Mouse (Mus musculus) neural tube, embryonic 12.5 days (tissue): ENCODE data around the gene Usp40. TPM values are rescaled to one million over a fixed set of nuclear protein-coding genes. Genes with fewer than 3 reads are reported as not detected.

Experiments
- ATAC-seq: fragments of 200-750 bp; cut with Nextera tagmentation; 2 replicates; pipeline ENCODE4 v1.8.0; 2017; ENCODE audit warnings: low read depth, mild to moderate bottlenecking, moderate TSS enrichment, moderate library complexity; ENCODE audit not compliant: low FRiP score
- H3K27ac ChIP-seq: fragments of 300-500 bp; sonication (generic); 2 replicates; pipeline ENCODE4 v1.5.1; 2016
- H3K27me3 ChIP-seq: fragments of 300-500 bp; sonication (generic); replicated peaks from 2 replicates; pipeline ENCODE4 v1.6.1; 2016; ENCODE audit warnings: mild to moderate bottlenecking
- H3K36me3 ChIP-seq: fragments of 300-500 bp; sonication (generic); 2 replicates; pipeline ENCODE4 v1.6.1; 2016; ENCODE audit warnings: mild to moderate bottlenecking
- H3K4me1 ChIP-seq: fragments of 300-500 bp; sonication (generic); 2 replicates; pipeline ENCODE4 v1.6.1; 2016
- H3K4me2 ChIP-seq: fragments of 300-500 bp; sonication (generic); replicated peaks from 2 replicates; pipeline ENCODE4 v1.6.1; 2016; ENCODE audit warnings: mild to moderate bottlenecking
- H3K4me3 ChIP-seq: fragments of 300-500 bp; sonication (generic); 2 replicates; pipeline ENCODE4 v1.5.1; 2016
- H3K9ac ChIP-seq: fragments of 300-500 bp; sonication (generic); 2 replicates; pipeline ENCODE4 v1.6.1; 2016; ENCODE audit warnings: mild to moderate bottlenecking
- H3K9me3 ChIP-seq: fragments of 300-500 bp; sonication (generic); 2 replicates; pipeline ENCODE4 v1.6.1; 2016; ENCODE audit warnings: mild to moderate bottlenecking
- WGBS: fragments of 180-500 bp; shearing (Covaris S2); methylation state at CpG from one replicate; pipeline ENCODE4 v1.1.7; 2016; 5-methylcytosine and 5-hydroxymethylcytosine counted together
- microRNA-seq: library from miRNA; unstranded; fragments of <30 nt; microRNA quantifications from one replicate; pipeline ENCODE4, GENCODE M21; 2017
- polyA plus RNA-seq: library from polyadenylated mRNA; unstranded; fragments of >200 nt; fragmentation: Nextera tagmentation; extraction: Ambion mirVana; gene quantifications from 2 replicates; pipeline ENCODE4 v1.2.1, GENCODE M21; 2016

Gene Usp40
- polyA plus RNA-seq, 1 experiment from 2014 or later = 29.3 TPM

- no peak for ATAC-seq
- H3K9ac ChIP-seq = no peak overlapping the region
- no peaks in the 10 kb centered on the region for H3K9me3 ChIP-seq
- H3K4me2 ChIP-seq = no peak overlapping the region
- H3K36me3 ChIP-seq = 0 out of 2 replicates have a peak, but pooled peaks cover 4% of the 10 kb centered on the region
- no peak overlapping the region for H3K4me3 ChIP-seq
- no peaks in the 10 kb centered on the region for H3K27me3 ChIP-seq
- H3K27ac ChIP-seq = no peak overlapping the region
- no peaks in the 10 kb centered on the region for H3K4me1 ChIP-seq
Measured at GRCm38 (mm10) chr1:87909565-87909964, 98.8 kb downstream of the Usp40 start.

GRCm38 (mm10) chr1:87908736-87909135, 99.6 kb downstream of the Usp40 start:
- H3K9ac ChIP-seq = no peak overlapping the region
- H3K4me3 ChIP-seq = no peak overlapping the region
- ATAC-seq = no peak
- H3K9me3 ChIP-seq = no peaks in the 10 kb centered on the region
- no peaks in the 10 kb centered on the region for H3K4me1 ChIP-seq
- no peak overlapping the region for H3K27ac ChIP-seq
- H3K36me3 ChIP-seq = 0 out of 2 replicates have a peak, but pooled peaks cover 4% of the 10 kb centered on the region
- WGBS = 73% methylated on average over 3 of the region's 3 CpGs
- H3K4me2 ChIP-seq = no peak overlapping the region
- no peaks in the 10 kb centered on the region for H3K27me3 ChIP-seq

GRCm38 (mm10) chr1:87908006-87908405, 100.3 kb downstream of the Usp40 start:
- Histone ChIP-seq H3K4me1 (no peaks in the 10 kb centered on the region), H3K4me3 (no peak overlapping the region), H3K9me3 (no peaks in the 10 kb centered on the region), H3K36me3 (0 out of 2 replicates have a peak, but pooled peaks cover 4% of the 10 kb centered on the region), H3K27me3 (no peaks in the 10 kb centered on the region), H3K27ac (no peak overlapping the region), H3K9ac (no peak overlapping the region), H3K4me2 (no peak overlapping the region)
- ATAC-seq = no peak
- WGBS = 90% methylated on average over 2 of the region's 2 CpGs

- Histone ChIP-seq H3K4me2 (no peak overlapping the region), H3K4me3 (no peak overlapping the region), H3K36me3 (peaks cover 4% of the 10 kb centered on the region; the same call in 1 of the 2 replicates), H3K9me3 (no peaks in the 10 kb centered on the region), H3K27ac (no peak overlapping the region), H3K4me1 (no peaks in the 10 kb centered on the region), H3K27me3 (no peaks in the 10 kb centered on the region), H3K9ac (no peak overlapping the region)
- 90% methylated on average over 5 of the region's 5 CpGs for WGBS
- no peak for ATAC-seq
Measured at GRCm38 (mm10) chr1:87906361-87906956, 101.9 kb downstream of the Usp40 start.

- no peak for ATAC-seq
- Histone ChIP-seq H3K9me3 (no peaks in the 10 kb centered on the region), H3K4me2 (no peak overlapping the region), H3K27me3 (no peaks in the 10 kb centered on the region), H3K4me3 (no peak overlapping the region), H3K27ac (no peak overlapping the region), H3K9ac (no peak overlapping the region), H3K36me3 (no peaks in the 10 kb centered on the region; the same call in 1 of the 2 replicates), H3K4me1 (no peaks in the 10 kb centered on the region)
Measured at GRCm38 (mm10) chr1:87902186-87902585, 106.2 kb downstream of the Usp40 start.

DNA sequence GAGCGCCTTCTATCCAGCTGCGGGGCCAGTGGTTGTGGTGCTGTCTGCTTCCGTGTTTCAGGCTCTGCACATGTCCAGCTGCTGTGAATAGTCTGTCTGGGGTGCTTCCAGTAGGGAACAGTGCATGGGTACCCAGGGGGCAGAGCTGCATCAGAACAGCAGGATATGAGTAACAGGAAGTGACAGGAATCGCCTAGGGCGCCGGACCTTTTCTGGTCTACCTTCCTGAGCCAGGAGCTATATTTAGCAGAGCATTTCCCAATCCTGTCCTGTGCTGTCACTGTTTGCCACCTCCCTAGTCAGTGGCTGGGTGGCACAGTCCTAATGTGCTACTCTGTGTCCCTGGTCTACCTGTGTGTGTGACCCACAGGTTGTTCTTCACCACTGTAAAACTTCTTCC, 107.4 kb downstream of the Usp40 start:
- no peak overlapping the region for H3K4me2 ChIP-seq
- 95% methylated on average over 6 of the region's 6 CpGs for WGBS
- ATAC-seq = no peak
- no peaks in the 10 kb centered on the region for H3K4me1 ChIP-seq
- H3K27me3 ChIP-seq = no peaks in the 10 kb centered on the region
- no peaks in the 10 kb centered on the region for H3K9me3 ChIP-seq
- H3K4me3 ChIP-seq = no peak overlapping the region
- H3K27ac ChIP-seq = no peak overlapping the region
- H3K9ac ChIP-seq = no peak overlapping the region
- no peaks in the 10 kb centered on the region; the same call in 1 of the 2 replicates for H3K36me3 ChIP-seq

GRCm38 (mm10) chr1:87899701-87900100, 108.7 kb downstream of the Usp40 start:
- no peaks in the 10 kb centered on the region for H3K9me3 ChIP-seq
- 90% methylated on average over 2 of the region's 2 CpGs for WGBS
- no peak for ATAC-seq

DNA sequence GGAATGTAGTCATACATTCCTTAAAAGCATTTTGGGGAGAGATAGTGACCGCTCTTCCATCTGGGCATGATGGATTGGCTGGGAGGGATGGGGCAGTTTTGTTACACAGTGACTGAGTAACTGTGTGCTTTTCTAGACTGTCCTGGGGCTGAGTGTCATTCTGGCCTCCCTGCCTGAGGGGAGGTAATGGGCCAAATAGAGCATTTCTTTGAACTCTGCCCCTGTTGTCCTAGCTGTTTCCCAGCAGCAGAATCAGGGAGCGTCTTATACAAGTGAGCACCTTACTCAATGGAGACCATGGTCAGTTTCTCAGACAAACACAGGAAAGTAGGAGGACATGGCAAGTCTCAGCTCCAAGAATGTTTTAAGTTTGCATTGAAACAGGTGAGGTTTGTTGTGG, 111.4 kb downstream of the Usp40 start:
- Histone ChIP-seq H3K4me1 (no peaks in the 10 kb centered on the region), H3K9ac (no peak overlapping the region), H3K27ac (no peak overlapping the region), H3K27me3 (no peaks in the 10 kb centered on the region), H3K36me3 (no peaks in the 10 kb centered on the region), H3K9me3 (no peaks in the 10 kb centered on the region), H3K4me2 (no peak overlapping the region), H3K4me3 (no peak overlapping the region)
- ATAC-seq = no peak
- 92% methylated on average over 2 of the region's 2 CpGs for WGBS

More at GRCm38 (mm10) chr1:87899701-87900100, 108.7 kb downstream of the Usp40 start:
- H3K27ac ChIP-seq = no peak overlapping the region
- H3K4me1 ChIP-seq = no peaks in the 10 kb centered on the region
- H3K36me3 ChIP-seq = no peaks in the 10 kb centered on the region; the same call in 1 of the 2 replicates
- H3K9ac ChIP-seq = no peak overlapping the region
- no peaks in the 10 kb centered on the region for H3K27me3 ChIP-seq
- no peak overlapping the region for H3K4me3 ChIP-seq
- H3K4me2 ChIP-seq = no peak overlapping the region

Small RNA genes lying within 50 kb of the gene (microRNA-seq; reads per million reads assigned to microRNA genes)
- gene Gm25198 = not detected

Other genes starting within 250 kb of the Usp40 start
- 2.2 and 2.8 TPM in 2 replicates for gene Sag, start 204.9 kb downstream of the Usp40 start, polyA plus RNA-seq
- 36.4 and 36.6 TPM in 2 replicates for gene Dgkd, start 155.3 kb downstream of the Usp40 start, polyA plus RNA-seq
- not detected in 2 replicates for gene Ugt1a10, start 46.8 kb upstream of the Usp40 start, polyA plus RNA-seq
- not detected in 2 replicates for gene Ugt1a9, start 62.2 kb upstream of the Usp40 start, polyA plus RNA-seq
- gene Ugt1a8, start 79.3 kb upstream of the Usp40 start, polyA plus RNA-seq = not detected in 2 replicates
- 0.79 and 0.98 TPM in 2 replicates for gene Ugt1a7c, start 86.5 kb upstream of the Usp40 start, polyA plus RNA-seq
- not detected in 2 replicates for gene Ugt1a6b, start 94.7 kb upstream of the Usp40 start, polyA plus RNA-seq
- 0.09 and 0.65 TPM in 2 replicates for gene Ugt1a6a, start 126.3 kb upstream of the Usp40 start, polyA plus RNA-seq
- gene Ugt1a5, start 157.5 kb upstream of the Usp40 start, polyA plus RNA-seq = not detected in 2 replicates
- gene Ugt1a2, start 192.1 kb upstream of the Usp40 start, polyA plus RNA-seq = not detected in 2 replicates
- 16.4 and 17.7 TPM in 2 replicates for gene Dnajb3, start 197.2 kb upstream of the Usp40 start, polyA plus RNA-seq
- gene Ugt1a1, start 203.4 kb upstream of the Usp40 start, polyA plus RNA-seq = not detected in 2 replicates
- gene Mroh2a, start 218.4 kb upstream of the Usp40 start, polyA plus RNA-seq = 1.3 and 1.5 TPM in 2 replicates